In genomic region chr19:37263943-37264897, GRCm38 (mm10) we compare ENCODE assay signal across 7 mouse cellular contexts. TPM values are rescaled to one million over a fixed set of nuclear protein-coding genes. Genes with fewer than 3 reads are reported as not detected.
A peak's percentile ranks its signal among the peaks of the same experiment; 100 is the strongest.
DNase-seq lines count a peak whose midpoint lies in the region; ATAC-seq and TF ChIP-seq lines count a peak whose summit lies in the region.

No protein-coding gene starts in this region.

- no peak overlapping the region for H3K4me3 ChIP-seq in midbrain, postnatal 0 days (ENCODE audit: low read depth, low read length)
- no peak overlapping the region for H3K4me3 ChIP-seq in midbrain, embryonic 16.5 days (ENCODE audit: low read depth, low read length)
- H3K4me3 ChIP-seq in forebrain, postnatal 0 days (ENCODE audit: low read depth, low read length) = no peak overlapping the region
- no peak overlapping the region for H3K4me3 ChIP-seq in myocyte

- WGBS in midbrain, postnatal 0 days = 54% methylated on average over 23 of the region's 23 CpGs
- WGBS in midbrain, embryonic 16.5 days = 56% methylated on average over 23 of the region's 23 CpGs
- WGBS in forebrain, postnatal 0 days = 40% methylated on average over 23 of the region's 23 CpGs

- no peak overlapping the region for H3ac ChIP-seq in myocyte (ENCODE audit: control insufficient read depth, insufficient read length)

- H3K9me3 ChIP-seq in midbrain, postnatal 0 days (ENCODE audit: low read length) = no peaks in the 10 kb centered on the region
- no peaks in the 10 kb centered on the region for H3K9me3 ChIP-seq in midbrain, embryonic 16.5 days (replicated peaks; ENCODE audit: control insufficient read depth, low read length, poor library complexity, severe bottlenecking)
- no peaks in the 10 kb centered on the region for H3K9me3 ChIP-seq in forebrain, postnatal 0 days (ENCODE audit: low read length)

- ATAC-seq in midbrain, postnatal 0 days (ENCODE audit: low FRiP score) = no peak
- no peak for ATAC-seq in midbrain, embryonic 16.5 days
- ATAC-seq in forebrain, postnatal 0 days = no peak

- H3K4me2 ChIP-seq in midbrain, postnatal 0 days (ENCODE audit: low read depth, low read length, poor library complexity, severe bottlenecking) = 0 out of 2 replicates have a peak overlapping the region, but pooled peaks have one; percentile 3
- no peak overlapping the region for H3K4me2 ChIP-seq in midbrain, embryonic 16.5 days (ENCODE audit: low read length)
- peak overlapping the region; percentile 11; the same call in 1 of the 2 replicates for H3K4me2 ChIP-seq in forebrain, postnatal 0 days (ENCODE audit: low read depth)
- H3K4me2 ChIP-seq in myocyte (ENCODE audit: low read depth) = peak overlapping the region; percentile 87

- H3K79me2 ChIP-seq in myocyte (ENCODE audit: control insufficient read depth, insufficient read depth) = no peaks in the 10 kb centered on the region

- no peak for TF ChIP-seq POLR2A in myocyte (IDR thresholded peaks at IDR 0.05; ENCODE audit: insufficient read length, low read depth)

- TF ChIP-seq CTCF in midbrain, postnatal 0 days (IDR thresholded peaks at IDR 0.05) = no peak
- no peak for TF ChIP-seq CTCF in forebrain, postnatal 0 days (IDR thresholded peaks at IDR 0.05; ENCODE audit: low read depth)

- no peak overlapping the region for H3K27ac ChIP-seq in midbrain, postnatal 0 days (ENCODE audit: low read depth, low read length)
- H3K27ac ChIP-seq in midbrain, embryonic 16.5 days (ENCODE audit: low read length) = no peak overlapping the region
- H3K27ac ChIP-seq in forebrain, postnatal 0 days (ENCODE audit: low read depth, low read length) = no peak overlapping the region

- no peaks in the 10 kb centered on the region for H3K27me3 ChIP-seq in midbrain, postnatal 0 days (ENCODE audit: insufficient read depth, low read length)
- no peaks in the 10 kb centered on the region for H3K27me3 ChIP-seq in midbrain, embryonic 16.5 days (ENCODE audit: control insufficient read depth, insufficient read depth, low read depth, low read length)
- no peaks in the 10 kb centered on the region for H3K27me3 ChIP-seq in forebrain, postnatal 0 days (ENCODE audit: insufficient read depth, low read length)
- no peaks in the 10 kb centered on the region for H3K27me3 ChIP-seq in myocyte (ENCODE audit: control insufficient read depth, insufficient read depth, insufficient read length)

- no peak overlapping the region for H3K9ac ChIP-seq in midbrain, postnatal 0 days (replicated peaks; ENCODE audit: low read length, poor library complexity, severe bottlenecking)
- H3K9ac ChIP-seq in midbrain, embryonic 16.5 days (ENCODE audit: low read depth, low read length) = no peak overlapping the region
- no peak overlapping the region for H3K9ac ChIP-seq in forebrain, postnatal 0 days

- DNase-seq in midbrain, postnatal 0 days (ENCODE audit: low spot score) = peak; percentile 40
- DNase-seq in adrenal gland, postnatal 10 days = peak; percentile 76
- DNase-seq in forebrain, postnatal 0 days = peak; percentile 26
- DNase-seq in kidney, postnatal 14 days = peak; percentile 85
- no peak for DNase-seq in thymus, postnatal 25 days

- no peaks in the 10 kb centered on the region for H3K4me1 ChIP-seq in midbrain, postnatal 0 days (ENCODE audit: insufficient read depth, low read length)
- H3K4me1 ChIP-seq in midbrain, embryonic 16.5 days (ENCODE audit: control insufficient read depth, insufficient read depth, low read length) = peaks cover 7% of the 10 kb centered on the region; the same call in 1 of the 2 replicates
- no peaks in the 10 kb centered on the region for H3K4me1 ChIP-seq in forebrain, postnatal 0 days (ENCODE audit: insufficient read depth)

- 0 out of 2 replicates have a peak, but pooled peaks cover 5% of the 10 kb centered on the region for H3K36me3 ChIP-seq in midbrain, postnatal 0 days (ENCODE audit: insufficient read depth, low read length)
- peaks cover 7% of the 10 kb centered on the region for H3K36me3 ChIP-seq in midbrain, embryonic 16.5 days (ENCODE audit: control insufficient read depth, insufficient read depth, low read length)
- peaks cover 9% of the 10 kb centered on the region for H3K36me3 ChIP-seq in forebrain, postnatal 0 days (ENCODE audit: insufficient read depth)
- H3K36me3 ChIP-seq in myocyte (ENCODE audit: control insufficient read depth, insufficient read depth) = no peaks in the 10 kb centered on the region

TF ChIP-seq in myocyte, 11 proteins besides CTCF, POLR2A, EP300 and RAD21:
- peak; percentile 52 for TF ChIP-seq USF1 (IDR thresholded peaks at IDR 0.05; ENCODE audit: low read depth)
- 0 out of 2 replicates have a peak, but pooled peaks have one; percentile 21 for TF ChIP-seq CEBPB (IDR thresholded peaks at IDR 0.05; ENCODE audit: insufficient read depth, poor library complexity, severe bottlenecking)
- no peak for TF ChIP-seq MYOD1 (IDR thresholded peaks at IDR 0.05; ENCODE audit: control insufficient read depth in 1 of 3, insufficient read length in 2 of 3, low read depth in 2 of 3)

RNA-seq across cellular contexts. Expression of gene Cpeb3, which starts 55.8 kb away (rescaled TPM):
- total RNA-seq in midbrain, postnatal 0 days (2014; rRNA removed) = 34.4 and 35.4 TPM in 2 replicates
- 6.8 and 11.2 TPM in 2 replicates for polyA plus RNA-seq in midbrain, postnatal 0 days (2015; fragmentation: Nextera tagmentation; extraction: Ambion mirVana)
- polyA plus RNA-seq in midbrain, embryonic 16.5 days (2015; fragmentation: Nextera tagmentation; extraction: Ambion mirVana) = 11.2 and 12.9 TPM in 2 replicates
- total RNA-seq in adrenal gland, postnatal 10 days (2021) = 10 to 100 TPM; 14.2 to 26.8 TPM
- total RNA-seq in forebrain, postnatal 0 days (2014; rRNA removed) = 12.9 and 18.1 TPM in 2 replicates
- polyA plus RNA-seq in forebrain, postnatal 0 days (2015; fragmentation: Nextera tagmentation; extraction: Ambion mirVana) = 3.9 and 7.9 TPM in 2 replicates
- polyA plus RNA-seq in myocyte (2012; fragmentation: generic; extraction: Trizol) = 2.6 TPM

RNA-seq across cellular contexts. Expression of gene March5, which starts 56.9 kb away (rescaled TPM):
- total RNA-seq in midbrain, postnatal 0 days (2014; rRNA removed) = 79.9 and 83.1 TPM in 2 replicates
- 89.0 and 97.0 TPM in 2 replicates for polyA plus RNA-seq in midbrain, postnatal 0 days (2015; fragmentation: Nextera tagmentation; extraction: Ambion mirVana)
- polyA plus RNA-seq in midbrain, embryonic 16.5 days (2015; fragmentation: Nextera tagmentation; extraction: Ambion mirVana) = 89.2 and 96.1 TPM in 2 replicates
- 100 to 1,000 TPM; 145 to 152 TPM for total RNA-seq in adrenal gland, postnatal 10 days (2021)
- 94.9 and 102 TPM in 2 replicates for total RNA-seq in forebrain, postnatal 0 days (2014; rRNA removed)
- 118 and 122 TPM in 2 replicates for polyA plus RNA-seq in forebrain, postnatal 0 days (2015; fragmentation: Nextera tagmentation; extraction: Ambion mirVana)
- polyA plus RNA-seq in myocyte (2012; fragmentation: generic; extraction: Trizol) = 73.5 TPM
